Mouse (Mus musculus) myocyte (in vitro differentiated cells): ENCODE data around the gene Foxn1. TPM values are rescaled to one million over a fixed set of nuclear protein-coding genes. Genes with fewer than 3 reads are reported as not detected.

Experiments
- H3K27me3 ChIP-seq: one replicate; pipeline ENCODE4 v1.6.1; 2011; ENCODE audit not compliant: control insufficient read depth, insufficient read depth, insufficient read length
- H3K36me3 ChIP-seq: one replicate; pipeline ENCODE4 v1.6.1; 2011; ENCODE audit not compliant: control insufficient read depth, insufficient read depth
- H3K4me2 ChIP-seq: one replicate; pipeline ENCODE4 v1.6.1; 2011; ENCODE audit warnings: low read depth, control low read depth
- H3K4me3 ChIP-seq: one replicate; pipeline ENCODE4 v1.5.1; 2011; ENCODE audit warnings: mild to moderate bottlenecking, control low read depth, moderate library complexity
- H3K79me2 ChIP-seq: one replicate; pipeline ENCODE4 v1.6.1; 2011; ENCODE audit not compliant: control insufficient read depth, insufficient read depth
- H3ac ChIP-seq: one replicate; pipeline ENCODE4 v1.6.1; 2011; ENCODE audit not compliant: control insufficient read depth, insufficient read length
- CEBPB ChIP-seq: IDR thresholded peaks from 2 replicates; pipeline ENCODE4 v1.6.1; 2011; ENCODE audit warnings: mild to moderate bottlenecking, moderate library complexity; ENCODE audit not compliant: poor library complexity, insufficient read depth, severe bottlenecking
- E2F4 ChIP-seq: IDR thresholded peaks from one replicate; pipeline ENCODE4 v1.6.1; 2011; ENCODE audit warnings: mild to moderate bottlenecking, control low read depth, moderate library complexity; ENCODE audit not compliant: insufficient read depth
- MAX ChIP-seq: IDR thresholded peaks from one replicate; pipeline ENCODE4 v1.6.1; 2011; ENCODE audit warnings: low read depth, mild to moderate bottlenecking, control low read depth
- MYOD1 ChIP-seq, 3 experiments: IDR thresholded peaks; one replicate each; pipeline ENCODE4 v1.6.1; 2011; ENCODE audit warnings: control low read depth in 2 of 3, low read depth in 2 of 3, mild to moderate bottlenecking in 2 of 3, moderate library complexity in 1 of 3; ENCODE audit not compliant: insufficient read length in 2 of 3, control insufficient read depth in 1 of 3
- MYOG ChIP-seq, 3 experiments: IDR thresholded peaks; one replicate each; pipeline ENCODE4 v1.6.1; 2011; ENCODE audit warnings: control low read depth in 2 of 3, low read depth in 2 of 3, mild to moderate bottlenecking in 2 of 3; ENCODE audit not compliant: insufficient read length in 2 of 3, control insufficient read depth in 1 of 3, insufficient read depth in 1 of 3
- POLR2A ChIP-seq: IDR thresholded peaks from one replicate; pipeline ENCODE4 v1.6.1; 2011; ENCODE audit warnings: low read depth, mild to moderate bottlenecking, control low read depth, moderate library complexity; ENCODE audit not compliant: insufficient read length
- POLR2AphosphoS2 ChIP-seq: IDR thresholded peaks from one replicate; pipeline ENCODE4 v1.6.1; 2011; ENCODE audit warnings: low read depth, control low read depth; ENCODE audit not compliant: insufficient read length
- REST ChIP-seq: IDR thresholded peaks from one replicate; pipeline ENCODE4 v1.6.1; 2011; ENCODE audit warnings: mild to moderate bottlenecking, control low read depth, moderate library complexity; ENCODE audit not compliant: insufficient read depth, insufficient read length
- SRF ChIP-seq: IDR thresholded peaks from one replicate; pipeline ENCODE4 v1.6.1; 2011; ENCODE audit warnings: low read depth; ENCODE audit not compliant: control insufficient read depth, insufficient read length
- TCF12 ChIP-seq: IDR thresholded peaks from one replicate; pipeline ENCODE4 v1.6.1; 2011; ENCODE audit warnings: mild to moderate bottlenecking, control low read depth; ENCODE audit not compliant: poor library complexity, insufficient read depth, severe bottlenecking
- TCF3 ChIP-seq: IDR thresholded peaks from one replicate; pipeline ENCODE4 v1.6.1; 2011; ENCODE audit warnings: low read depth, control low read depth; ENCODE audit not compliant: insufficient read length
- USF1 ChIP-seq: IDR thresholded peaks from one replicate; pipeline ENCODE4 v1.6.1; 2011; ENCODE audit warnings: low read depth, mild to moderate bottlenecking, control low read depth, moderate library complexity
- polyA plus RNA-seq: library from polyadenylated mRNA; unstranded; fragments of >200 nt; fragmentation: generic; extraction: Trizol; gene quantifications from one replicate; pipeline ENCODE4 v1.2.1, GENCODE M21; 2012; ENCODE audit warnings: missing spikeins

The Foxn1 gene
- polyA plus RNA-seq, 1 experiment: 0.01 TPM

DNA sequence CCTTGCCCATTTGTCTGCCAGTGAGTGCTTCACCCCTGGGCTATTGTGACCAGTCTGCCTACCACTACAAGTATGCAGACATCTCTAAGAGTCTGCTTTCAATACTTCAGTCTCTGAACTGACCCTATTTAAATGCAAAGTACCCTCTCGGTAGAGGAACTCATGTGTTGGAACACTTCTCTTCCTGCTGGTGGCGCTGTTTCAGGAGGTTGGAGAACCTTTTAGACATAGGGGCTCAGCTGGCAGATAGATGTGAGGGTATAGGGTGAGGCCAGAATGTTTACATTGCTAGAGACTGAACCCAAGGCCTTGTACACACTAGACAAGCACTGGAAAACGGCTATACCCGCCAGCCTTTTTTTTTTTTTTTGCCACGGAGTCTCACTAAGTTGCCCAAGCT is 42.0 kb upstream of the Foxn1 start:
- Histone ChIP-seq H3K27me3 (no peaks in the 10 kb centered on the region), H3K36me3 (no peaks in the 10 kb centered on the region), H3K4me3 (no peak overlapping the region), H3K4me2 (no peak overlapping the region), H3ac (no peak overlapping the region), H3K79me2 (no peaks in the 10 kb centered on the region)
- TF ChIP-seq POLR2AphosphoS2 (no peak), TCF12 (no peak), USF1 (no peak), REST (no peak), TCF3 (no peak), POLR2A (no peak), MYOD1 (IDR thresholded peaks at IDR 0.05; ENCODE audit: control insufficient read depth in 1 of 3, insufficient read length in 2 of 3, low read depth in 2 of 3) (no peak), E2F4 (no peak), SRF (no peak), MYOG (IDR thresholded peaks at IDR 0.05; ENCODE audit: control insufficient read depth in 1 of 3, insufficient read depth in 1 of 3, insufficient read length in 2 of 3, low read depth in 2 of 3) (no peak), MAX (no peak), CEBPB (no peak)

DNA sequence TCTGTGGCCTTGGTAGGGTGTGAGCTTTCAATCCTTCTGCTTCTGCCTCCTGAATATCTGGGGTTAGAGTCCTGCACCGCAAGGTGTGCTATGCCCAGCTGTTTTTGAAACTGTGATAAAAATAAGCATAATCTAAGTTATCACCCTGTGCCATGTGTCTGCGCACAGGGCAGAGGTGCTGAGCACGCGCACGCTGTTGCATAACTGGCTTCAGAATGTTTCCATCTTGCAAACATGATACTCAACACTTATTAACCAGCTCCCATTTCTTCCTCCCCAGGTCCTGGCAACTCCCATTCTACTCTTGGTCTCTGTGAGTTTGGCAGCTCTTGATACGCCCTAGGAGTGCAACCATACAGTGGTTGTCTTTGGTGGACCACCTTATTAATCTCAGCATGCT is 41.3 kb upstream of the Foxn1 start:
- Histone ChIP-seq H3K79me2 (no peaks in the 10 kb centered on the region), H3K4me2 (no peak overlapping the region), H3K36me3 (no peaks in the 10 kb centered on the region), H3K4me3 (no peak overlapping the region), H3K27me3 (no peaks in the 10 kb centered on the region), H3ac (no peak overlapping the region)
- TF ChIP-seq POLR2A (no peak), USF1 (no peak)

DNA sequence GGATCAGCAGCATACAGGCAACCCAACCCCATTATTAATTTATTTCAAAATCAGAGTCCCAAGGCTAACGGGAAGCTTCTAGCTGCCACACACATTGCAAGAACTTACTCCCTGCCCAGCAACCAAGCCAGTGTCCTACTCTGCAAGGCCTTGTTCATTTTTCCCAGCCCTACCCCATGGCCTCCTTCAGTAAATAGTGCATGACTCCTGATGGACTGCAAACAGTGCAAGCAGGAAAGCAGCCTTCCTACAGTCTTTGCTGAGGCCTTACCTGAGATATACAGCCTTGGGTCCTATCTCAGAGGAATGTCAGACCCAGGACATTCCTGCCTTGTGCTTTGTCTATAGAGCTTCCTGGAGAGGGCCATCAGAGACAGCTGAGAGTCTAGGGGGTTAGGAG is 39.2 kb upstream of the Foxn1 start:
- no peaks in the 10 kb centered on the region for H3K36me3 ChIP-seq
- H3K79me2 ChIP-seq: no peaks in the 10 kb centered on the region
- H3K4me3 ChIP-seq: no peak overlapping the region
- TF ChIP-seq POLR2AphosphoS2 (no peak), USF1 (no peak), REST (no peak)
- H3K27me3 ChIP-seq: no peaks in the 10 kb centered on the region
- no peak overlapping the region for H3K4me2 ChIP-seq
- H3ac ChIP-seq: no peak overlapping the region

DNA sequence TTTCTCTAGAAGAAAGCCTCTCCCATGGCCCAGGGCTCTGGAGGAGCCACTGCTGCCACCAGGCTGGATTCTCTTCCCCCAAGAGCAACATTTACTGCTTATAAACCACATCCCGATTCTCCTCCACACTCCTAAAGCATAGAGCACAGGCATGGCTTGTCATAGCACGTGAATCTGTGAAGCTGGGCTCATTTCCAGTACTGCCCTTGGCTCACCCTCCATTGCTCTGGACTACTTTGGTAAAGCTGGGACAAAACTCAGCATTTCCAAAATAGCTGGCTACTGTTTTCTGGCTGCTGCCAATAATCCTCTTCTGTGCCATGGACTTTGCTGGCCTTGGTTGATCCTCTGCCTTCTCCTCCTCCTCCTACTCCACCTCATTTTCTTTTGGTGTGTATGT is 38.0 kb upstream of the Foxn1 start:
- Histone ChIP-seq H3K4me3 (no peak overlapping the region), H3K36me3 (no peaks in the 10 kb centered on the region), H3K79me2 (no peaks in the 10 kb centered on the region), H3ac (no peak overlapping the region), H3K4me2 (no peak overlapping the region), H3K27me3 (no peaks in the 10 kb centered on the region)
- TF ChIP-seq REST (no peak), MYOG (IDR thresholded peaks at IDR 0.05; ENCODE audit: control insufficient read depth in 1 of 3, insufficient read depth in 1 of 3, insufficient read length in 2 of 3, low read depth in 2 of 3) (no peak), TCF12 (no peak), MYOD1 (IDR thresholded peaks at IDR 0.05; ENCODE audit: control insufficient read depth in 1 of 3, insufficient read length in 2 of 3, low read depth in 2 of 3) (no peak), USF1 (no peak)

DNA sequence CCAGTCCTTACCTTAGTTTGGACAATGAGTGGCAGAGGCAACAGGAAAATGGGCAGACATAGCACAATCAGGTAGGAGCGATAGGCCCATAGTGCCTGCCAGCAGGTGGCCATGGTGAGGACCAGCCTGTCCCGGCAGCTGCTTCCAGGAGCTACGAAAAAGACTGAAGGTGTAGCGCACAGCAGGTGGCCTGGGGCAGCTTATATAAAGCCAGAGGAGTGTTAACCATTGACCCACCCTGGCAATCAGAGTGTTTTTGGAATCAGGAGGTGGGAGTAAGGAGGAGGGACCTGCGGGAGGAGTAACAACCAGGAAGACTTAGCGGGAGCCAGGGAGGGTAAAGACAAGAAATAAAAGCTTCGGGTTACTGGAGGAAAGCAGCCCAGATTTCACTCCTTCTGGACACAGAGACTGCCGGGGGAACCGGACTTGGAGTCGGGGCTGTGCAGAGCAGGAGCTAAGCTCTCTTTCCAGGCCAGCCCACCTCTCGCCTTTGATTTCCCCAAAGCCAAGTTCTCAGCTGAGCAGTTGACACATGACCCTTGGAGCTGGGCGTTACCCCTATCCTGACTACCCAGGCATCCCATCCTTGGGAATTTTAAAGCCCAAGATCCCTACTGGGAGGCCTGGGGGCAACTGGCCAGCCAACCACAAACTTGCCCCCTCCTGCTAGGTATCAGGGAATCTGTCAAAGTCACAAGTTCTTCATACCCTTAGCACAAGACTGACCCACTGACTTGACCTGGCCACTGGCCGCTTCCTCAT is 35.9 kb upstream of the Foxn1 start, which contains the start of gene Slc13a2:
Gene Slc13a2, minus strand, starts transcription at position 163 of the 765 bp plus-strand sequence.
- no peak within 1 kb of the TSS for H3K4me2 ChIP-seq
- H3K4me3 ChIP-seq: no peak within 1 kb of the TSS
- no peaks in the 10 kb centered on the region for H3K36me3 ChIP-seq
- TF ChIP-seq MYOG (IDR thresholded peaks at IDR 0.05; ENCODE audit: control insufficient read depth in 1 of 3, insufficient read depth in 1 of 3, insufficient read length in 2 of 3, low read depth in 2 of 3) (peak in 1 of 3 experiments; percentile 2), MAX (no peak), MYOD1 (IDR thresholded peaks at IDR 0.05; ENCODE audit: control insufficient read depth in 1 of 3, insufficient read length in 2 of 3, low read depth in 2 of 3) (no peak)
- H3ac ChIP-seq: no peak within 1 kb of the TSS
- no peaks in the 10 kb centered on the region for H3K27me3 ChIP-seq
- no peaks in the 10 kb centered on the region for H3K79me2 ChIP-seq
